Mouse (Mus musculus) liver, embryonic 16.5 days (tissue): ENCODE results near the gene Hist1h3e. TPM values are rescaled to one million over a fixed set of nuclear protein-coding genes. Genes with fewer than 3 reads are reported as not detected.
A peak's percentile ranks its signal among the peaks of the same experiment; 100 is the strongest.
"Not testable (repeated sequence)": the region's sequence is repeated elsewhere in the genome, so short reads cannot be mapped to it uniquely, and the experiment has no call there.

Experiments
- ATAC-seq: fragments of 200-750 bp; cut with Nextera tagmentation; 2 replicates; pipeline ENCODE4 v1.8.0; 2017; ENCODE audit warnings: low read depth, mild to moderate bottlenecking, moderate number of reproducible peaks, moderate library complexity
- H3K27ac ChIP-seq: fragments of 300-500 bp; sonication (generic); 2 replicates; pipeline ENCODE4 v1.5.1; 2014; ENCODE audit warnings: mild to moderate bottlenecking, low read length
- H3K27me3 ChIP-seq: fragments of 300-500 bp; sonication (generic); 2 replicates; pipeline ENCODE4 v1.6.1; 2014; ENCODE audit warnings: low read depth, low read length, mixed read lengths; ENCODE audit not compliant: control insufficient read depth, insufficient read depth
- H3K36me3 ChIP-seq: fragments of 300-500 bp; sonication (generic); 2 replicates; pipeline ENCODE4 v1.6.1; 2014; ENCODE audit warnings: mild to moderate bottlenecking; ENCODE audit not compliant: control insufficient read depth, insufficient read depth
- H3K4me1 ChIP-seq: fragments of 300-500 bp; sonication (generic); 2 replicates; pipeline ENCODE4 v1.6.1; 2014; ENCODE audit warnings: low read depth, low read length, mixed read lengths; ENCODE audit not compliant: control insufficient read depth
- H3K4me2 ChIP-seq: fragments of 300-500 bp; sonication (generic); 2 replicates; pipeline ENCODE4 v1.6.1; 2014; ENCODE audit warnings: low read depth, low read length, mixed read lengths
- H3K4me3 ChIP-seq: fragments of 300-500 bp; sonication (generic); 2 replicates; pipeline ENCODE4 v1.5.1; 2014; ENCODE audit warnings: low read depth, mild to moderate bottlenecking, low read length
- H3K9ac ChIP-seq: fragments of 300-500 bp; sonication (generic); 2 replicates; pipeline ENCODE4 v1.6.1; 2014; ENCODE audit warnings: low read depth, low read length
- H3K9me3 ChIP-seq: fragments of 300-500 bp; sonication (generic); replicated peaks from 2 replicates; pipeline ENCODE4 v1.6.1; 2016; ENCODE audit warnings: low read length; ENCODE audit not compliant: control insufficient read depth
- WGBS: fragments of 180-500 bp; shearing (Covaris S2); extraction: QIAGEN DNeasy Blood & Tissue Kit; methylation state at CpG from one replicate; pipeline ENCODE4 v1.1.7; 2014; ENCODE audit not compliant: insufficient replicate concordance; 5-methylcytosine and 5-hydroxymethylcytosine counted together
- polyA plus RNA-seq: library from polyadenylated mRNA; unstranded; fragments of >200 nt; fragmentation: Nextera tagmentation; extraction: Ambion mirVana; gene quantifications from 2 replicates; pipeline ENCODE4 v1.2.1, GENCODE M21; 2015

Hist1h3e gene
- polyA plus RNA-seq, 1 experiment from 2014 or later, result 4.2 TPM

DNA sequence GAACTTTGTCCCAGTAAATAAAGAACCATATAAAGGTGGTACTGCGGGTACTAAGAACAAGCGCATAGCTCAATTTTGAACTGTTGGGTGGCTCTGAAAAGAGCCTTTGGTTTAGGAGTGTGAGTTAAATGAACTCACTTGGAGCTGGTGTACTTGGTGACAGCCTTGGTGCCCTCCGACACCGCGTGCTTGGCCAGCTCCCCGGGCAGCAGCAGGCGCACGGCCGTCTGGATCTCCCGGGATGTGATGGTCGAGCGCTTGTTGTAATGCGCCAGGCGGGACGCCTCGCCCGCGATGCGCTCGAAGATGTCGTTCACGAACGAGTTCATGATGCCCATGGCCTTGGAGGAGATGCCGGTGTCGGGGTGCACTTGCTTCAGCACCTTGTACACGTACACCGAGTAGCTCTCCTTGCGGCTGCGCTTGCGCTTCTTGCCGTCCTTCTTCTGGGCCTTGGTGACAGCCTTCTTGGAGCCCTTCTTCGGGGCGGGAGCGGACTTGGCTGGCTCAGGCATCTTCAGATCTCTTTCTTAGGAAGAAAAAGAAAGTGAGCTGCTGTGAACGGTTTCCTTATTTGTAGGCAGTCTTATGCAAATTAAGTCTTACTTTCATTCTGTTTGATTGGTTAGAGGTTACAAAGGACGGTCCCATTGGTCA lies 23.4 kb upstream of the Hist1h3e start:
- WGBS, result 0% methylated on average over 27 of the region's 36 CpGs
- peak; percentile 72 for ATAC-seq

DNA sequence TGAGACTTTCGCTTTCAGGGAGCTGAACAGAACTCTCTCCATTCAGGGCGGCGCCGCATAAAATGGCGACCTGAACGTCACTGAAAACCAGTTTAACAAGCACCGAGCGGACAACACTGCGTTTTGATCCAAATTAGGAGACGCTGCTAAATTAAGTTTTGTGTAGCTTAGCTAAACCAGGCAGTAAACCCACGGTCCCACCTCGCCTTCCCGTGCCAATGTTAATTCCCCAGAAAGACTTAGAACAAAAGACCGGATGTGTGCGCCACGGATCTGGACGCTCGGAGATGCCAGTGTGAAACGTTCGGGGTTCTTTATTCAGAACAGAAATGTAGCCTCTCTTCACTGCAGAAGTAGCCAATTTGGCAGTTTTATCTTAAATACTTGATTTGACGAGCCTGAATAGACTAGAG lies 22.9 kb upstream of the Hist1h3e start:
- ATAC-seq, result peak; percentile 3; the same call in 1 of the 2 replicates
- under 1% methylated on average over 21 of the region's 21 CpGs for WGBS
- peaks cover 29% of the 10 kb centered on the region for H3K4me1 ChIP-seq

More for the DNA sequence above, 23.4 kb upstream of the Hist1h3e start:
- H3K4me3 ChIP-seq, result peak overlapping the region; percentile 65
- not testable (repeated sequence) for H3K27me3 ChIP-seq, H3K36me3 ChIP-seq, H3K9me3 ChIP-seq
- peak overlapping the region; percentile 82 for H3K9ac ChIP-seq
- H3K4me2 ChIP-seq, result peak overlapping the region; percentile 69
- H3K4me1 ChIP-seq, result peaks cover 29% of the 10 kb centered on the region
- peak overlapping the region; percentile 100 for H3K27ac ChIP-seq

DNA sequence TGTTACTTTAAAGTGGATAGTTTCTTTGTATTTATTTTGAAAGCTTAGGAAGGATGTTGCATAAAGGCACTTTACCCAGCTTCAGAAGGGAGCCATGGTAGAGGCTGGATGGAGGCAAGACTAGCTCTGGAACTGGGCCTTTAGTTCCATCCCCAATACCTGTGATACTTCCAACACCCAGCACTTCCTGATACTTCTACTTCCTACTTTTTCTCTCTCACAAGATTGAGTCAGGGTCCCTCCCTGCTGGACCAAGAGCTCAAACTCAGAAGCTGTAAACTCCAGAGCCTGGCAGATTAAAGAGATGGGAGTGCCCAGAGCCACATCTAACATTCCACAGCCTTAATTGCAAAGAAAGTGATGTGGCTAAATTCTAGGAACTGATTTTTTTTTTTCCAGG lies 22.2 kb upstream of the Hist1h3e start:
- Histone ChIP-seq H3K9ac (peak overlapping the region; percentile 82), H3K36me3 (no peaks in the 10 kb centered on the region), H3K9me3 (no peaks in the 10 kb centered on the region), H3K4me2 (peak overlapping the region; percentile 69), H3K27ac (peak overlapping the region; percentile 100), H3K27me3 (no peaks in the 10 kb centered on the region), H3K4me1 (peaks cover 29% of the 10 kb centered on the region), H3K4me3 (peak overlapping the region; percentile 65)
- ATAC-seq, result no peak

More for the DNA sequence above, 22.9 kb upstream of the Hist1h3e start:
- H3K4me3 ChIP-seq, result peak overlapping the region; percentile 65
- no peaks in the 10 kb centered on the region for H3K36me3 ChIP-seq
- no peaks in the 10 kb centered on the region for H3K9me3 ChIP-seq
- peak overlapping the region; percentile 100 for H3K27ac ChIP-seq
- peak overlapping the region; percentile 69 for H3K4me2 ChIP-seq
- H3K9ac ChIP-seq, result peak overlapping the region; percentile 82
- H3K27me3 ChIP-seq, result no peaks in the 10 kb centered on the region

DNA sequence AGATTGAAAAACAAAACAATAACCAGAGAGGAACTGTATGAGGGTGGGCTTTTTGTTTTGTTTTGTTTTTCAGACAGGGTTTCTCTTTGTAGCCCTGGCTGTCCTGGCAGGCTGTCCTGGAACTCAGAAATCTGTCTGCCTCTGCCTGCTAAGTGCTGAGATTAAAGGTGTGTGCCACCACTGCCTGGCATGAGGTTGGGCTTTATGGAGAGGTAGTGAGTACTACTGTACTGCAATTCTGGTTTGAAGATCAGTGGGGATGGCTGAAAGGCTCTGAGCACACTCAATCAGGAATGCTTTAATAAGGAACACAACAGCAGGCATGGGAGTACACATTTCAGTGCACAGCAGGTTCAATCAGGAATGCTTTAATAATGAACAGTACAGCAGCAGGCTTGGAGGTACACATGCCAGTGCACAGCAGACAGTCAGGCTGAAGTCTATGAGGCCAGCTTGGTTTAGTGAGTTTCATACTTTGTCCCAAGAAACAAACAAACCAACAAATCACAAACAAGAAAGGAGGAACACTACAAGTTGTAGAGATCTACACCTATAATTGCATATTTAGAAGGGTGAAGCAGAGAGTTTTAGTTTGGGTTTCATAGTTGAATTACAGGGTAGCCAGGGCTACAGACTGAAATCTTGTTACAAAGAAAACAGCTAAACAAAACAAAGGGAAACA lies 21.4 kb upstream of the Hist1h3e start:
- Histone ChIP-seq H3K4me2 (peak overlapping the region; percentile 69), H3K4me1 (peaks cover 31% of the 10 kb centered on the region), H3K36me3 (no peaks in the 10 kb centered on the region), H3K27me3 (no peaks in the 10 kb centered on the region), H3K9ac (peak overlapping the region; percentile 79), H3K27ac (peak overlapping the region; percentile 100), H3K9me3 (no peaks in the 10 kb centered on the region), H3K4me3 (peak overlapping the region; percentile 69)
- no peak for ATAC-seq

DNA sequence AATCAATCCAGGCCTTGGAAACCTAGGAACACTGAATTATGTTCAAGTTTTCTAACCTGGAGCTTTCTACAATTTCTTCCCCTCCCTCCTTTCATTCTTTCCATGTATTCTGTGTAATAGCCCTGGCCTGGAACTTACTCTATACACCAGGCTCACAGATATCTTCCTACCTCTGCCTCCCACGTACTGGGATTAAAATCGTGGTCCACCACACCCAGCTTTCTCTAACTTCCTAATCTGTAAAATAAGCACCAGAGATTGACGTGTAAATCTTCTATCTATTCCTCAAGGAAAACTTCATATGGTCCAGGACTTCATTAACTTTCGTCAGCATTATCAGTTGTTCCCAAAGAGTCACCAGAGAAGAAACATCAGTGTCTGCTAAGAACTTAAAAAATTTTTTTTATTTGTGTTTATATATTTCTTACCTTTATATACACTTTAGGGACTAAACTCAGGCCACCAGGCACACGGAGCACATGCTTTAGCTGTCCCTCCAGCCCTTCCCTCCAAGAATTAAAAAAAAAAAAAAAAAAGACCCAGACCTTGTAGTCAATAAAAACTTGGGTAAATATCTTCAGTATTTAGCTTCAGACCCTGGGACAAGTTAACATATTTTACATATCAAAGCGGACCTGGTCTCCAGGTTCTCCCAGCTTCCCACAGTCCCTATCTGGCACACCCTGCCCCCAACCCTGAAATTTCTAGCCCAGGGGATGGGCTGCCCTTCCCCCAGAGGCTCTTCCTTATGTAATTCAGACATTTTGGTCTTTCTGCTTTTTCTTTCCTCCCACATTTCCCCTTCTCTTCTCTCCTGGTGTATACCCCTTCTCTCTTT lies 20.3 kb upstream of the Hist1h3e start:
- Histone ChIP-seq H3K27me3 (no peaks in the 10 kb centered on the region), H3K27ac (peak overlapping the region; percentile 100), H3K4me3 (peak overlapping the region; percentile 69), H3K9me3 (no peaks in the 10 kb centered on the region), H3K4me2 (peak overlapping the region; percentile 69), H3K9ac (peak overlapping the region; percentile 79), H3K36me3 (no peaks in the 10 kb centered on the region), H3K4me1 (peaks cover 32% of the 10 kb centered on the region)
- ATAC-seq, result no peak; the same call in 1 of the 2 replicates
- 8% methylated on average over 6 of the region's 6 CpGs for WGBS

DNA sequence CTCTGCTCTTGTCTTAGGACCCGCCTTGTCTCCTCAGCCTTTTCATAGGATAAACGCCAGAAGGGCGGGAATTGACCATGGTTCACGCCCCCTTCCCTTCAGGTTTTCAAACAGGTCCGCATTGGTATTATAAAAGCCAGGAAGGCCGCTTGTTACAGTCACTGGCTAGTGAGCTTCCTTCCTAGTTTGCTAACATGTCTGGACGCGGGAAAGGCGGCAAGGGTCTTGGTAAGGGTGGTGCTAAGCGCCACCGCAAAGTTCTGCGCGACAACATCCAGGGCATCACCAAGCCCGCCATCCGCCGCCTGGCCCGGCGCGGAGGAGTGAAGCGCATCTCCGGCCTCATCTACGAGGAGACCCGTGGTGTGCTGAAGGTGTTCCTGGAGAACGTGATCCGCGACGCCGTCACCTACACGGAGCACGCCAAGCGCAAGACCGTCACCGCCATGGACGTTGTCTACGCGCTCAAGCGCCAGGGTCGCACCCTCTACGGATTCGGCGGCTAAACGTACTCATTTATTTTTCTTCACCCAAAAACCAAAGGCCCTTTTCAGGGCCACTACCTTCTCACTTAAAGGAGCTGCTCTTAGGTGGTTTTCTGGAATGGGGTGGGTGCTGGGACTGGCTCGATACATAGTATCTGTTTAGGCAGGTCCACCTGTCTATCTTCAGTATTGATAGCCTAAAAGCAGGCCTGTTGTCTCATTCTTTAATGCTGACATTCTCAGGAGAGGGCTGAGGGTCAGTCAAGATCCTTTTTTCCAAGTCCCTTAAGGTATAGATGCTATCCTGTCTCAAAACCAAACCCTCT lies 19.4 kb upstream of the Hist1h3e start, which contains the start of gene Hist1h4d:
Hist1h4d (plus strand) TSS at position 191 of the 811 bp plus-strand sequence.
- Histone ChIP-seq H3K9ac (peak within 1 kb of the TSS; percentile 79), H3K27me3 (no peaks in the 10 kb centered on the region), H3K9me3 (no peaks in the 10 kb centered on the region), H3K4me2 (peak within 1 kb of the TSS; percentile 69), H3K36me3 (no peaks in the 10 kb centered on the region), H3K27ac (peak within 1 kb of the TSS; percentile 100), H3K4me3 (peak within 1 kb of the TSS; percentile 69), H3K4me1 (peaks cover 40% of the 10 kb centered on the region)
- peak; percentile 81 for ATAC-seq
- WGBS, result under 1% methylated on average over 43 of the region's 43 CpGs

DNA sequence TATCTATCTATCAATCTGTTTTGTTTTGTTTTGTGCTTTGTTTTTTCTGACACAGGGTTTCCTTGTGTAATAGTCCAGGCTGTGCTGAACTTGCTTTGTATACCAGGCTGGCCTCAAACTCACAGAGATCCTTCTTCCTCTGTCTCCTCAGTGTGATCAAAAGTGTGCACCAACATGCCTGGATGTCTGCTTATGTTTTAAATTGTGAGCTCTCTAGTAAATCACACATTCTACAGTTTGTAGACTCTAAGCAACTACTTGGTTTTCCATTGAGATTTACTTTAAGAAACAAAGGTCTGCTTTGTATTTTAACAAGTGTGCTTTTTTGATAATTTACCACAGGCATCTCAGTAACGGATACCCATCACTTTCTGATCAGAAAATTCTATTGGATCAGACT lies 15.7 kb upstream of the Hist1h3e start:
- H3K36me3 ChIP-seq, result no peaks in the 10 kb centered on the region
- no peak for ATAC-seq
- peak overlapping the region; percentile 34 for H3K4me3 ChIP-seq
- WGBS, result 63% methylated on average over 1 of the region's 1 CpGs
- peak overlapping the region; percentile 54 for H3K9ac ChIP-seq
- H3K4me2 ChIP-seq, result peak overlapping the region; percentile 32
- H3K4me1 ChIP-seq, result peaks cover 26% of the 10 kb centered on the region
- H3K9me3 ChIP-seq, result no peaks in the 10 kb centered on the region
- H3K27ac ChIP-seq, result peak overlapping the region; percentile 80
- H3K27me3 ChIP-seq, result no peaks in the 10 kb centered on the region

DNA sequence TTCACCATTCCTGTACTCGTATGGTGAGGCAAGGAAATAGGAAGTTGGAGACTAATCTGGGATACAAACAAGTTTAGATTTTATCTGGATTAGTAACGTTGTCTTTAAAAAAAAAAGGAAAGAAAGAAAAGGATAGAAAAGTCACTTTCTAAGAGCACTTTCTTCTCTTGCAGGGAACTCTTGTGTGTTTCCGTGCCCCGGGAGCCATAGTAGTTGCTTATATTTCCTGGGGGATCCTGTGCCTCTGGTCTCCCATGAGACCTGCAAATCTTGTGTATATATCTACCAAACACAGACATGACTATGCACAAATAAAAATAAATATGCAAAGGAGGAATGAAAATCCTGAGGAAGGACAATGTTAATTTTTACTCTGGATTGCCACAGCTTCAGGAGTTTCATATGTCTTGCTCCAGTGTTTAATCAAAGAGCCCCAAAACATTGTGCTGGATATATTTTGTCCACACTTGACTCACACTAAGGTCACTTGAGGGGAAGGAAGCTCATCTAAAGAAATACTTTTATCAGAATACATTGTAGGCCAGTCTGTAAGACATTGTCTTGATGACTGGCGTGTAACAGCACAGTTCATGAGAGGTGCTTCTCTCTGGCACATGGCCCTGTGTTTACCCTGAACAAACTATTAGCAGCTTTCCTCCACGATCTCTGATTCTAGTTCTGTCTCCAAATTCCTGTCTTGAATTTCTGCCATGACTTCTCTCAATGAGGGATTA lies 14.9 kb upstream of the Hist1h3e start:
- H3K9me3 ChIP-seq, result no peaks in the 10 kb centered on the region
- H3K9ac ChIP-seq, result peak overlapping the region; percentile 77
- no peaks in the 10 kb centered on the region for H3K27me3 ChIP-seq
- no peaks in the 10 kb centered on the region for H3K36me3 ChIP-seq
- peak overlapping the region; percentile 90 for H3K27ac ChIP-seq
- H3K4me2 ChIP-seq, result peak overlapping the region; percentile 70
- peak overlapping the region; percentile 64 for H3K4me3 ChIP-seq
- 34% methylated on average over 6 of the region's 6 CpGs for WGBS
- ATAC-seq, result no peak
- H3K4me1 ChIP-seq, result peaks cover 20% of the 10 kb centered on the region
